Mouse (Mus musculus): ENCODE data around the gene Ccnq. TPM values are rescaled to one million over a fixed set of nuclear protein-coding genes. Genes with fewer than 3 reads are reported as not detected.
"Not testable (repeated sequence)": the region's sequence is repeated elsewhere in the genome, so short reads cannot be mapped to it uniquely, and the experiment has no call there.

Gene Ccnq
- polyA plus RNA-seq, 1 experiment from 2014 or later: 35.6 TPM

GRCm38 (mm10) chr11:78764820-78765219 is 13.3 kb upstream of the Ccnq start:
- Histone ChIP-seq H3K36me3 (ENCODE audit: control insufficient read depth, insufficient read depth) (no peaks in the 10 kb centered on the region), H3K27ac (ENCODE audit: low read length) (no peak overlapping the region), H3K4me1 (replicated peaks; ENCODE audit: control insufficient read depth, insufficient read depth, low read length) (peaks cover 5% of the 10 kb centered on the region; the same call in 1 of the 2 replicates), H3K4me3 (replicated peaks; ENCODE audit: low read length) (no peak overlapping the region), H3K4me2 (ENCODE audit: low read length) (no peak overlapping the region), H3K9me3 (ENCODE audit: control insufficient read depth, low read length) (no peaks in the 10 kb centered on the region), H3K27me3 (replicated peaks; ENCODE audit: control insufficient read depth, insufficient read depth, low read length) (no peaks in the 10 kb centered on the region), H3K9ac (replicated peaks; ENCODE audit: low read depth, low read length) (no peak overlapping the region)
- ATAC-seq: no peak
- 84% methylated on average over 6 of the region's 6 CpGs for WGBS

GRCm38 (mm10) chr11:78764304-78764703 is 12.8 kb upstream of the Ccnq start:
- no peak overlapping the region for H3K4me2 ChIP-seq (ENCODE audit: low read length)
- no peak overlapping the region for H3K9ac ChIP-seq (replicated peaks; ENCODE audit: low read depth, low read length)
- H3K9me3 ChIP-seq (ENCODE audit: control insufficient read depth, low read length): no peaks in the 10 kb centered on the region
- H3K27ac ChIP-seq (ENCODE audit: low read length): no peak overlapping the region
- no peak overlapping the region for H3K4me3 ChIP-seq (replicated peaks; ENCODE audit: low read length)
- H3K27me3 ChIP-seq (replicated peaks; ENCODE audit: control insufficient read depth, insufficient read depth, low read length): no peaks in the 10 kb centered on the region
- ATAC-seq: no peak
- H3K4me1 ChIP-seq (replicated peaks; ENCODE audit: control insufficient read depth, insufficient read depth, low read length): peaks cover 5% of the 10 kb centered on the region; the same call in 1 of the 2 replicates
- 72% methylated on average over 8 of the region's 8 CpGs for WGBS
- no peaks in the 10 kb centered on the region for H3K36me3 ChIP-seq (ENCODE audit: control insufficient read depth, insufficient read depth)

GRCm38 (mm10) chr11:78762201-78762600 is 10.7 kb upstream of the Ccnq start:
- no peaks in the 10 kb centered on the region for H3K36me3 ChIP-seq (ENCODE audit: control insufficient read depth, insufficient read depth)
- 25% methylated on average over 5 of the region's 5 CpGs for WGBS
- no peak overlapping the region for H3K9ac ChIP-seq (replicated peaks; ENCODE audit: low read depth, low read length)
- H3K27me3 ChIP-seq (replicated peaks; ENCODE audit: control insufficient read depth, insufficient read depth, low read length): no peaks in the 10 kb centered on the region
- no peaks in the 10 kb centered on the region for H3K9me3 ChIP-seq (ENCODE audit: control insufficient read depth, low read length)
- ATAC-seq: no peak
- no peak overlapping the region for H3K4me2 ChIP-seq (ENCODE audit: low read length)
- H3K27ac ChIP-seq (ENCODE audit: low read length): no peak overlapping the region
- H3K4me3 ChIP-seq (replicated peaks; ENCODE audit: low read length): no peak overlapping the region
- H3K4me1 ChIP-seq (replicated peaks; ENCODE audit: control insufficient read depth, insufficient read depth, low read length): peaks cover 2% of the 10 kb centered on the region

- no peak overlapping the region for H3K4me2 ChIP-seq (ENCODE audit: low read length)
- no peak overlapping the region for H3K27ac ChIP-seq (ENCODE audit: low read length)
- H3K9me3 ChIP-seq (ENCODE audit: control insufficient read depth, low read length): no peaks in the 10 kb centered on the region
- H3K4me3 ChIP-seq (replicated peaks; ENCODE audit: low read length): no peak overlapping the region
- WGBS: 33% methylated on average over 9 of the region's 9 CpGs
- no peak overlapping the region for H3K9ac ChIP-seq (replicated peaks; ENCODE audit: low read depth, low read length)
- peaks cover 2% of the 10 kb centered on the region for H3K4me1 ChIP-seq (replicated peaks; ENCODE audit: control insufficient read depth, insufficient read depth, low read length)
- H3K27me3 ChIP-seq (replicated peaks; ENCODE audit: control insufficient read depth, insufficient read depth, low read length): no peaks in the 10 kb centered on the region
- no peaks in the 10 kb centered on the region for H3K36me3 ChIP-seq (ENCODE audit: control insufficient read depth, insufficient read depth)
- ATAC-seq: no peak
Measured at GRCm38 (mm10) chr11:78761086-78761485, 9.6 kb upstream of the Ccnq start.

GRCm38 (mm10) chr11:78755299-78755698 is 3.8 kb upstream of the Ccnq start:
- H3K27ac ChIP-seq (ENCODE audit: low read length): no peak overlapping the region
- H3K27me3 ChIP-seq (replicated peaks; ENCODE audit: control insufficient read depth, insufficient read depth, low read length): no peaks in the 10 kb centered on the region
- no peaks in the 10 kb centered on the region for H3K36me3 ChIP-seq (ENCODE audit: control insufficient read depth, insufficient read depth)
- no peak overlapping the region for H3K9ac ChIP-seq (replicated peaks; ENCODE audit: low read depth, low read length)
- H3K4me1 ChIP-seq (replicated peaks; ENCODE audit: control insufficient read depth, insufficient read depth, low read length): peaks cover 14% of the 10 kb centered on the region
- H3K4me3 ChIP-seq (replicated peaks; ENCODE audit: low read length): no peak overlapping the region
- H3K9me3 ChIP-seq (ENCODE audit: control insufficient read depth, low read length): no peaks in the 10 kb centered on the region
- ATAC-seq: no peak
- no peak overlapping the region for H3K4me2 ChIP-seq (ENCODE audit: low read length)
- 87% methylated on average over 1 of the region's 1 CpGs for WGBS

- not testable (repeated sequence) for H3K36me3 ChIP-seq (ENCODE audit: control insufficient read depth, insufficient read depth); H3K4me2 ChIP-seq (ENCODE audit: low read length); H3K9me3 ChIP-seq (ENCODE audit: control insufficient read depth, low read length); ATAC-seq; H3K27ac ChIP-seq (ENCODE audit: low read length); H3K4me3 ChIP-seq (replicated peaks; ENCODE audit: low read length); H3K27me3 ChIP-seq (replicated peaks; ENCODE audit: control insufficient read depth, insufficient read depth, low read length); H3K9ac ChIP-seq (replicated peaks; ENCODE audit: low read depth, low read length)
- WGBS: 85% methylated on average over 1 of the region's 1 CpGs
- peaks cover 14% of the 10 kb centered on the region for H3K4me1 ChIP-seq (replicated peaks; ENCODE audit: control insufficient read depth, insufficient read depth, low read length)
Measured at GRCm38 (mm10) chr11:78754177-78754576, 2.6 kb upstream of the Ccnq start.

GRCm38 (mm10) chr11:78753183-78753582 is 1.7 kb upstream of the Ccnq start:
- Histone ChIP-seq H3K27ac (ENCODE audit: low read length) (no peak overlapping the region; the same call in 1 of the 2 replicates), H3K4me3 (replicated peaks; ENCODE audit: low read length) (no peak overlapping the region), H3K9ac (replicated peaks; ENCODE audit: low read depth, low read length) (no peak overlapping the region), H3K9me3 (ENCODE audit: control insufficient read depth, low read length) (no peaks in the 10 kb centered on the region), H3K36me3 (ENCODE audit: control insufficient read depth, insufficient read depth) (peaks cover 3% of the 10 kb centered on the region; the same call in 1 of the 2 replicates), H3K4me2 (ENCODE audit: low read length) (no peak overlapping the region), H3K27me3 (replicated peaks; ENCODE audit: control insufficient read depth, insufficient read depth, low read length) (no peaks in the 10 kb centered on the region), H3K4me1 (replicated peaks; ENCODE audit: control insufficient read depth, insufficient read depth, low read length) (peaks cover 11% of the 10 kb centered on the region)
- WGBS: 65% methylated on average over 1 of the region's 1 CpGs
- ATAC-seq: no peak

GRCm38 (mm10) chr11:78751843-78752203 is 294 bp upstream of the Ccnq start:
- Histone ChIP-seq H3K27me3 (replicated peaks; ENCODE audit: control insufficient read depth, insufficient read depth, low read length) (no peaks in the 10 kb centered on the region), H3K4me1 (replicated peaks; ENCODE audit: control insufficient read depth, insufficient read depth, low read length) (peaks cover 11% of the 10 kb centered on the region), H3K4me2 (ENCODE audit: low read length) (peak overlapping the region; percentile 76), H3K27ac (ENCODE audit: low read length) (peak overlapping the region; percentile 84), H3K9me3 (ENCODE audit: control insufficient read depth, low read length) (no peaks in the 10 kb centered on the region), H3K36me3 (ENCODE audit: control insufficient read depth, insufficient read depth) (peaks cover 3% of the 10 kb centered on the region; the same call in 1 of the 2 replicates), H3K4me3 (replicated peaks; ENCODE audit: low read length) (peak overlapping the region; percentile 72), H3K9ac (replicated peaks; ENCODE audit: low read depth, low read length) (peak overlapping the region; percentile 84)
- 5% methylated on average over 2 of the region's 2 CpGs for WGBS
- ATAC-seq: peak; percentile 36; the same call in 1 of the 2 replicates

GRCm38 (mm10) chr11:78746264-78746663 is 5.3 kb downstream of the Ccnq start:
- Histone ChIP-seq H3K9me3 (ENCODE audit: control insufficient read depth, low read length) (no peaks in the 10 kb centered on the region), H3K4me1 (replicated peaks; ENCODE audit: control insufficient read depth, insufficient read depth, low read length) (peaks cover 20% of the 10 kb centered on the region), H3K4me3 (replicated peaks; ENCODE audit: low read length) (no peak overlapping the region), H3K27me3 (replicated peaks; ENCODE audit: control insufficient read depth, insufficient read depth, low read length) (no peaks in the 10 kb centered on the region), H3K27ac (ENCODE audit: low read length) (no peak overlapping the region), H3K9ac (replicated peaks; ENCODE audit: low read depth, low read length) (no peak overlapping the region), H3K36me3 (ENCODE audit: control insufficient read depth, insufficient read depth) (peaks cover 3% of the 10 kb centered on the region; the same call in 1 of the 2 replicates), H3K4me2 (ENCODE audit: low read length) (no peak overlapping the region)
- no peak for ATAC-seq
- whole genome bisulfite sequencing: 87% methylated on average over 7 of the region's 7 CpGs

GRCm38 (mm10) chr11:78745475-78745874 is 6.1 kb downstream of the Ccnq start:
- no peak overlapping the region for H3K27ac ChIP-seq (ENCODE audit: low read length)
- no peak overlapping the region for H3K9ac ChIP-seq (replicated peaks; ENCODE audit: low read depth, low read length)
- no peak overlapping the region for H3K4me3 ChIP-seq (replicated peaks; ENCODE audit: low read length)
- H3K4me2 ChIP-seq (ENCODE audit: low read length): no peak overlapping the region
- no peaks in the 10 kb centered on the region for H3K27me3 ChIP-seq (replicated peaks; ENCODE audit: control insufficient read depth, insufficient read depth, low read length)
- no peaks in the 10 kb centered on the region for H3K9me3 ChIP-seq (ENCODE audit: control insufficient read depth, low read length)
- H3K4me1 ChIP-seq (replicated peaks; ENCODE audit: control insufficient read depth, insufficient read depth, low read length): peaks cover 12% of the 10 kb centered on the region
- no peak for ATAC-seq
- H3K36me3 ChIP-seq (ENCODE audit: control insufficient read depth, insufficient read depth): peaks cover 3% of the 10 kb centered on the region; the same call in 1 of the 2 replicates
- 56% methylated on average over 4 of the region's 4 CpGs for WGBS

Measured in forebrain, embryonic 16.5 days (tissue).